Mouse (Mus musculus) E14TG2a.4 (cell line): ENCODE results near the gene Plcxd2.

Experiments used
- CTCF ChIP-seq: conservative IDR thresholded peaks from 2 replicates; pipeline ENCODE4 v1.5.1; 2014; ENCODE audit warnings: low read length
- POU5F1 ChIP-seq: IDR thresholded peaks from 2 replicates; pipeline ENCODE4 v1.6.1; 2014; ENCODE audit warnings: low read length, borderline replicate concordance

DNA sequence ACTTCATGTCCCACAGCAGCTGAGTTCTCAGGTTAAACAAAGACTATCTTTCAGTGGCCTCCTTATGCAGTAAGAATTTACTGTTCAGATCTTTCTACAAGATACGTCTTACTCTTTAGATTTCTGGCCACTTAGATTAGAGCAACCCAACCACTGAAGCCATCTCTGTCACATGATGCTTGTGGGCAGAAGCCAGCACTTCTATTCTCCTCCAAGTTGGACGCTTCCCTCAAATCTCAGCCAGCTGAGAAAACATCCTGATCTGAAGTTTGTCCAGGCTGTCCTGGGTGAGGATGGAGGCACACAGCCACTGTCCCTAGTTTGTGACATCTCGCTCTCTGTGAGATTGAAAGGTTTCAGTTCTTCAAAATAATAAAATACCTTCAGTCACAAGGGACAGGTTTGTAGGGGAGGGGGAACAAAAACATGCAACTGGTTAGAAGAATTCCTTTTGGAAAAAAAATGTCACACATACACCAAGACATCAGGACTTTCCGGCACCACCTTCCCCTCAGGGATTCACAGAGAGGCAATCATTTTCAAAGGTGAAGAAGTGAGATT lies 53.5 kb downstream of the Plcxd2 start:
- TF ChIP-seq CTCF, result no peak
- TF ChIP-seq POU5F1, result no peak
